Mouse (Mus musculus) myocyte (in vitro differentiated cells): ENCODE data around the gene Eps8l1.
A peak's percentile ranks its signal among the peaks of the same experiment; 100 is the strongest.

Experiments
- MYOD1 ChIP-seq, 3 experiments: IDR thresholded peaks; one replicate each; pipeline ENCODE4 v1.6.1; 2011; ENCODE audit warnings: control low read depth in 2 of 3, low read depth in 2 of 3, mild to moderate bottlenecking in 2 of 3, moderate library complexity in 1 of 3; ENCODE audit not compliant: insufficient read length in 2 of 3, control insufficient read depth in 1 of 3
- POLR2A ChIP-seq: IDR thresholded peaks from one replicate; pipeline ENCODE4 v1.6.1; 2011; ENCODE audit warnings: low read depth, mild to moderate bottlenecking, control low read depth, moderate library complexity; ENCODE audit not compliant: insufficient read length
- REST ChIP-seq: IDR thresholded peaks from one replicate; pipeline ENCODE4 v1.6.1; 2011; ENCODE audit warnings: mild to moderate bottlenecking, control low read depth, moderate library complexity; ENCODE audit not compliant: insufficient read depth, insufficient read length

DNA sequence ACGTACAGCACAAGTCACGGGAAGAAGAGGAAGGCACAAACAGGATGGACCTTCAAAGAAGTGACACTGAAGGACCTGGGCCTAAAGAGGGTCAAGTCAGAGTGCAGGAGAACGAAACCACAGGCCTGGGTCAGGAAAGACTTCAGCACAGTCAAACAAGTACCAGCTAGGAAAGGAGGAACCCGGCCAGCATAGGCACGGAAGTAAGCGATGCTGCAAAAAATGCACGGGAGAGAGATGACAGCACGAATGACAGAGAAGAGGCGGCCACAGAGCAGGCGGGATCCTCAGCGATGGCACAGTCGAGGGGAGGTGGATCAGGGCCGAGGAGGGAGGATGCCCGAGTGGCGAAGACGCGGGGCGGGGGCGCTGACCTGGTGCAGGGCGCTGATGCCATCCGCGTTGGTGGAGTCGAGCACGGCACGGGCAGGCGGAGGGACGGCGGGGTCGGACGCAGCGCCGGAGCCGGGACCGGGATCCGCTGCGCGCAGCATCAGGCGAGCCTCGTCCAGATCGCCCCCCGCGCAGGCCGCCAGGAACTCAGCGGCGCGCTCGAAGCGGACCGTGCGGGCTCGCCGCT lies 40.5 kb downstream of the Eps8l1 start:
- TF ChIP-seq POLR2A = peak; percentile 18
- no peak for TF ChIP-seq REST
- no peak for TF ChIP-seq MYOD1 (IDR thresholded peaks at IDR 0.05; ENCODE audit: control insufficient read depth in 1 of 3, insufficient read length in 2 of 3, low read depth in 2 of 3)
